Mouse (Mus musculus) small intestine, adult 2 months (tissue): ENCODE measurements around the gene Wdr1. TPM values are rescaled to one million over a fixed set of nuclear protein-coding genes. Genes with fewer than 3 reads are reported as not detected.

Source experiments
- H3K27ac ChIP-seq: fragments of 200-500 bp; 2 replicates; pipeline ENCODE4 v1.5.1; 2012; ENCODE audit warnings: low read depth, low read length, control low read depth, inconsistent platforms; ENCODE audit not compliant: insufficient read depth
- H3K27me3 ChIP-seq: fragments of 200-500 bp; 2 replicates; pipeline ENCODE4 v1.6.1; 2012; ENCODE audit warnings: mild to moderate bottlenecking, moderate library complexity, low read length, inconsistent platforms; ENCODE audit not compliant: control insufficient read depth, insufficient read depth
- H3K36me3 ChIP-seq: fragments of 200-500 bp; 2 replicates; pipeline ENCODE4 v1.6.1; 2012; ENCODE audit warnings: mild to moderate bottlenecking, low read length, control low read depth, inconsistent platforms; ENCODE audit not compliant: control insufficient read depth, insufficient read depth
- H3K4me1 ChIP-seq: fragments of 200-500 bp; 2 replicates; pipeline ENCODE4 v1.6.1; 2012; ENCODE audit warnings: low read length, inconsistent platforms, mixed read lengths; ENCODE audit not compliant: control insufficient read depth, insufficient read depth, insufficient read length
- H3K4me3 ChIP-seq: fragments of 200-500 bp; 2 replicates; pipeline ENCODE4 v1.5.1; 2012; ENCODE audit warnings: low read depth, mild to moderate bottlenecking, control low read depth, inconsistent platforms, low read length, moderate library complexity
- CTCF ChIP-seq: fragments of 200-500 bp; IDR thresholded peaks from 2 replicates; pipeline ENCODE4 v1.5.1; 2012; ENCODE audit warnings: low read depth, mild to moderate bottlenecking, control low read depth, inconsistent platforms, low read length, moderate library complexity, mixed read lengths; ENCODE audit not compliant: insufficient replicate concordance, insufficient read length; ENCODE audit errors: extremely low read depth
- POLR2A ChIP-seq: fragments of 200-500 bp; IDR thresholded peaks from 2 replicates; pipeline ENCODE4 v1.6.1; 2012; ENCODE audit warnings: low read depth, mild to moderate bottlenecking, control low read depth, inconsistent platforms, low read length, moderate library complexity
- WGBS: fragments of 180-500 bp; shearing (Covaris S2); methylation state at CpG from one replicate; pipeline ENCODE4 v1.1.7; 2018; 5-methylcytosine and 5-hydroxymethylcytosine counted together
- polyA plus RNA-seq: library from polyadenylated mRNA; depleted of rRNA; stranded (reverse); fragments of >200 nt; gene quantifications from 2 replicates; pipeline ENCODE4 v1.2.3, GENCODE M21; 2012

Wdr1 gene
- polyA plus RNA-seq, 1 experiment: 223 TPM

- TF ChIP-seq CTCF: no peak
- no peak for TF ChIP-seq POLR2A
- H3K4me1 ChIP-seq: no peaks in the 10 kb centered on the region
- H3K27me3 ChIP-seq: no peaks in the 10 kb centered on the region
- peaks cover 93% of the 10 kb centered on the region for H3K36me3 ChIP-seq
- 90% methylated on average over 3 of the region's 3 CpGs for WGBS
- no peak overlapping the region for H3K4me3 ChIP-seq
- no peak overlapping the region for H3K27ac ChIP-seq
Observed at GRCm38 (mm10) chr5:38536822-38537221, 26.2 kb downstream of the Wdr1 start.

DNA sequence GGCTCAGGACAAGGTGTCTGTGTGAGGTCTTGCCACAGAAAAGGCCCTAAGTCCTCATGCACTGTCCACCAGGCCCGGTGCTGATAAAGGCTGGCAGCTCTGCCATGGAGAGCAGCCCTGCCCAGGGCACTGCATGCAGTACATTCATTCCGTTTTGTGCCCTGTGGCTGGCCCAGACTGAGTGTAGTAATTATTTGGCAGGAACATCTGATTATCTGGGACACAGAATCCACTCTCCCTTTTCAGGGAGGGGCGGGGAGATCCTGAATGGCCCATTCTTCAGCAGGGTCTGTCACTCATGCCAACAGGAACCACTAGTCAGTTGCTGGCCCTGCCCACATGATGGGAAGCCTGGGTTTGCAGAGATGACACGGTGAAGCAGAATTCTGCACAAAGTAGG lies 30.9 kb downstream of the Wdr1 start:
- Histone ChIP-seq H3K27ac (no peak overlapping the region), H3K27me3 (no peaks in the 10 kb centered on the region), H3K4me3 (no peak overlapping the region), H3K36me3 (peaks cover 91% of the 10 kb centered on the region), H3K4me1 (no peaks in the 10 kb centered on the region)
- 87% methylated on average over 4 of the region's 4 CpGs for WGBS
- TF ChIP-seq POLR2A (no peak), CTCF (no peak)

- 82% methylated on average over 6 of the region's 6 CpGs for WGBS
- no peaks in the 10 kb centered on the region for H3K4me1 ChIP-seq
- no peak overlapping the region for H3K27ac ChIP-seq
- peaks cover 88% of the 10 kb centered on the region for H3K36me3 ChIP-seq
- TF ChIP-seq POLR2A: no peak
- peak; percentile 53; the same call in 1 of the 2 replicates for TF ChIP-seq CTCF
- no peak overlapping the region for H3K4me3 ChIP-seq
- no peaks in the 10 kb centered on the region for H3K27me3 ChIP-seq
Observed at GRCm38 (mm10) chr5:38529724-38530428, 33.1 kb downstream of the Wdr1 start.

- H3K27ac ChIP-seq: no peak overlapping the region
- H3K36me3 ChIP-seq: peaks cover 29% of the 10 kb centered on the region
- WGBS: 96% methylated on average over 5 of the region's 5 CpGs
- H3K4me1 ChIP-seq: no peaks in the 10 kb centered on the region
- H3K27me3 ChIP-seq: no peaks in the 10 kb centered on the region
- H3K4me3 ChIP-seq: no peak overlapping the region
- no peak for TF ChIP-seq POLR2A
- no peak for TF ChIP-seq CTCF
Observed at GRCm38 (mm10) chr5:38522977-38523376, 40.0 kb downstream of the Wdr1 start.

GRCm38 (mm10) chr5:38520838-38521237 lies 42.2 kb downstream of the Wdr1 start:
- Histone ChIP-seq H3K4me3 (no peak overlapping the region), H3K4me1 (no peaks in the 10 kb centered on the region), H3K36me3 (peaks cover 8% of the 10 kb centered on the region), H3K27me3 (no peaks in the 10 kb centered on the region), H3K27ac (no peak overlapping the region)
- 73% methylated on average over 1 of the region's 1 CpGs for WGBS
- TF ChIP-seq POLR2A (no peak), CTCF (no peak)

- 37% methylated on average over 6 of the region's 6 CpGs for WGBS
- peaks cover 11% of the 10 kb centered on the region; the same call in 1 of the 2 replicates for H3K4me1 ChIP-seq
- TF ChIP-seq CTCF (peak; percentile 43; the same call in 1 of the 2 replicates), POLR2A (no peak)
- H3K27me3 ChIP-seq: no peaks in the 10 kb centered on the region
- H3K4me3 ChIP-seq: no peak overlapping the region
- no peaks in the 10 kb centered on the region for H3K36me3 ChIP-seq
- no peak overlapping the region for H3K27ac ChIP-seq
Observed at GRCm38 (mm10) chr5:38516267-38516666, 46.8 kb downstream of the Wdr1 start.

DNA sequence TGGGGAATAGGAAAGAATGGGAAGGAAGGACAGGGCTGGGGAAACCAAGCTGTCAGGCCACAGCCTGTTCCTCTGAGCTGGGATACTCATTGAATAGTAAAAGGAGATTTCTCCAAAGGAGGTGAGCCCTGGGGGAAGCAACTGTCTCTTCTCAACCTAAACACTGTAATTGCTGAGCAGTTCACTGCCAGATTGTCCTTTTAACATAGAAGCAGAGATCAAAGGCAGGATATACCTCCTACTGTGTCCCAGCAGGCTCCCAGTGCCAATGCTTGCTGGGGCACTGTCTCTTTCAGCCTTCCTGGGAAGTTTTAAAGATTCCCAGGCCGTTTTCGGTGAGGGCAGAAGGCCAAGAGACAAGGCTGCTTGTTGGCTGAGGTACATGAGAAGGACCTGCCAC lies 50.0 kb downstream of the Wdr1 start:
- H3K4me1 ChIP-seq: peaks cover 13% of the 10 kb centered on the region; the same call in 1 of the 2 replicates
- TF ChIP-seq CTCF (no peak), POLR2A (no peak)
- no peak overlapping the region for H3K27ac ChIP-seq
- H3K36me3 ChIP-seq: no peaks in the 10 kb centered on the region
- no peak overlapping the region for H3K4me3 ChIP-seq
- 12% methylated on average over 2 of the region's 2 CpGs for WGBS
- no peaks in the 10 kb centered on the region for H3K27me3 ChIP-seq
